In genomic region chr3:37641796-37642680, GRCm38 (mm10) we compare ENCODE assay signal across 8 mouse cellular contexts. TPM values are rescaled to one million over a fixed set of nuclear protein-coding genes. Genes with fewer than 3 reads are reported as not detected.
A peak's percentile ranks its signal among the peaks of the same experiment; 100 is the strongest.
DNase-seq lines count a peak whose midpoint lies in the region; ATAC-seq and TF ChIP-seq lines count a peak whose summit lies in the region.

No protein-coding gene starts in this region.

- H3K4me3 ChIP-seq in lung, embryonic 15.5 days: peak overlapping the region; percentile 70
- peak overlapping the region; percentile 28 to 87; a peak in 3 of 4 replicates for H3K4me3 ChIP-seq in heart, embryonic 14.5 days (ENCODE audit: control insufficient read depth in 1 of 2, insufficient read depth in 1 of 2, low read depth in 1 of 2, low read length in 2 of 2)
- H3K4me3 ChIP-seq in midbrain, postnatal 0 days (ENCODE audit: low read depth, low read length): peak overlapping the region; percentile 90

- DNase-seq in lung, postnatal 25 days (ENCODE audit: low spot score): no peak
- peak; percentile 72 for DNase-seq in kidney, postnatal 10 days
- DNase-seq in midbrain, postnatal 0 days (ENCODE audit: low spot score): no peak
- DNase-seq in embryo, embryonic 9.5 days (ENCODE audit: extremely low spot score): no peak
- DNase-seq in adrenal gland, postnatal 36 days: no peak
- DNase-seq in cerebellum, adult 11 months: no peak

- peak overlapping the region; percentile 67 for H3K9ac ChIP-seq in lung, embryonic 15.5 days
- H3K9ac ChIP-seq in heart, embryonic 14.5 days (ENCODE audit: low read length): peak overlapping the region; percentile 91
- H3K9ac ChIP-seq in midbrain, postnatal 0 days (replicated peaks; ENCODE audit: low read length, poor library complexity, severe bottlenecking): 0 out of 2 replicates have a peak overlapping the region, but pooled peaks have one; percentile 33

- no peak for ATAC-seq in lung, embryonic 15.5 days (ENCODE audit: borderline replicate concordance, extremely low read depth, low FRiP score, low TSS enrichment)
- no peak for ATAC-seq in heart, embryonic 14.5 days (ENCODE audit: insufficient number of reproducible peaks, insufficient read depth, low FRiP score, low read depth)
- ATAC-seq in midbrain, postnatal 0 days (ENCODE audit: low FRiP score): no peak

- peak overlapping the region; percentile 10 for H3K27ac ChIP-seq in lung, embryonic 15.5 days
- peak overlapping the region; percentile 19 to 53; a peak in 2 of 4 replicates for H3K27ac ChIP-seq in heart, embryonic 14.5 days (replicated peaks in 1 of 2; ENCODE audit: control insufficient read depth in 1 of 2, insufficient read depth in 1 of 2, low read depth in 2 of 2, low read length in 2 of 2)
- 0 out of 2 replicates have a peak overlapping the region, but pooled peaks have one; percentile 18 for H3K27ac ChIP-seq in midbrain, postnatal 0 days (ENCODE audit: low read depth, low read length)

- no peaks in the 10 kb centered on the region for H3K27me3 ChIP-seq in lung, embryonic 15.5 days
- no peaks in the 10 kb centered on the region for H3K27me3 ChIP-seq in heart, embryonic 14.5 days (ENCODE audit: control insufficient read depth, insufficient read depth, low read length)
- H3K27me3 ChIP-seq in midbrain, postnatal 0 days (ENCODE audit: insufficient read depth, low read length): peaks cover 3% of the 10 kb centered on the region; the same call in 1 of the 2 replicates

- 19% methylated on average over 20 of the region's 20 CpGs for WGBS in lung, embryonic 15.5 days
- WGBS in heart, embryonic 14.5 days: 67% methylated on average over 20 of the region's 20 CpGs
- WGBS in midbrain, postnatal 0 days: 40% methylated on average over 20 of the region's 20 CpGs

- H3K36me3 ChIP-seq in lung, embryonic 15.5 days: peaks cover 34% of the 10 kb centered on the region
- H3K36me3 ChIP-seq in heart, embryonic 14.5 days (ENCODE audit: control insufficient read depth, insufficient read depth, low read length): peaks cover 34% of the 10 kb centered on the region
- H3K36me3 ChIP-seq in midbrain, postnatal 0 days (ENCODE audit: insufficient read depth, low read length): 0 out of 2 replicates have a peak, but pooled peaks cover 7% of the 10 kb centered on the region

- no peaks in the 10 kb centered on the region for H3K9me3 ChIP-seq in lung, embryonic 15.5 days
- no peaks in the 10 kb centered on the region for H3K9me3 ChIP-seq in heart, embryonic 14.5 days (ENCODE audit: control insufficient read depth, low read length)
- no peaks in the 10 kb centered on the region for H3K9me3 ChIP-seq in midbrain, postnatal 0 days (ENCODE audit: low read length)

- H3K4me1 ChIP-seq in lung, embryonic 15.5 days: peaks cover 33% of the 10 kb centered on the region
- H3K4me1 ChIP-seq in heart, embryonic 14.5 days (ENCODE audit: control insufficient read depth in 2 of 2, insufficient read depth in 2 of 2, low read length in 2 of 2): peaks cover 7% of the 10 kb centered on the region in 2 experiments; a peak in 2 of 4 replicates
- peaks cover 3% of the 10 kb centered on the region; the same call in 1 of the 2 replicates for H3K4me1 ChIP-seq in midbrain, postnatal 0 days (ENCODE audit: insufficient read depth, low read length)

- H3K4me2 ChIP-seq in lung, embryonic 15.5 days: peak overlapping the region; percentile 68
- H3K4me2 ChIP-seq in heart, embryonic 14.5 days (ENCODE audit: low read length): peak overlapping the region; percentile 84
- peak overlapping the region; percentile 65 for H3K4me2 ChIP-seq in midbrain, postnatal 0 days (ENCODE audit: low read depth, low read length, poor library complexity, severe bottlenecking)

- TF ChIP-seq CTCF in midbrain, postnatal 0 days (IDR thresholded peaks at IDR 0.05): no peak

RNA-seq across cellular contexts. Expression of gene Spry1, which starts 2.3 kb away (rescaled TPM):
- polyA plus RNA-seq in lung, embryonic 15.5 days (2015; fragmentation: Nextera tagmentation; extraction: Ambion mirVana): 15.8 and 16.7 TPM in 2 replicates
- polyA plus RNA-seq in heart, embryonic 14.5 days (2014; fragmentation: Nextera tagmentation; extraction: Ambion mirVana): 7.8 and 8.2 TPM in 2 replicates
- total RNA-seq in midbrain, postnatal 0 days (2014; rRNA removed): 24.9 and 31.9 TPM in 2 replicates
- polyA plus RNA-seq in midbrain, postnatal 0 days (2015; fragmentation: Nextera tagmentation; extraction: Ambion mirVana): 5.9 TPM in 2 replicates
- total RNA-seq in adrenal gland, postnatal 36 days (2021): 10 to 100 TPM; 25.1 to 31.4 TPM

Comparison
In these comparisons a context has a peak if more than half of its experiments do, and no peak if none do; other contexts are left out.
1. H3K9ac ChIP-seq: peak in every context shown above with its lines; median percentile 91 in heart, embryonic 14.5 days; 67 in lung, embryonic 15.5 days; 33 in midbrain, postnatal 0 days.